Mouse (Mus musculus): ENCODE results near the gene BC048562.

DNA sequence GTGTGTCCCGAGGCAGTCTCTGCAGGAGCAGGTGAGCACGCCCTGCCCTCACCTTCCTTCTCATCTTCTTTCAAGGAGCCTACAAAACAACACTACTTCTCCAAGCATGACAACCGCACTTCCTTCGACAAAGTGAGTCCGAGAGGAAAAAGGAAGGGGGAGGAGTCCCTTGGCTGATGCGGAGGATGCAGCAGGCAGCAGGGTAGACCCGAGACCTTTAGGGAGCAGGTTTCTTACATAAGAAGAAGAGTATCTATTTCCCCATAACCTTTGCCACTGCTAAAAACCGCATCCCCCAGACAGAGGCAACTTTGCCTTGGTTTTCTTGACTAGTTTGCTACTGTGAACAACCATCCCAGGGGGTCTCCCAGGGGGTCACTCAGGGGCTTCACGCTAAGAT is 8.8 kb downstream of the BC048562 start:
- TF ChIP-seq CTCF (IDR thresholded peaks at IDR 0.05; ENCODE audit: borderline replicate concordance, control insufficient read depth, extremely low read depth, insufficient read depth, low read length, poor library complexity) (no peak), POLR2A (IDR thresholded peaks at IDR 0.05; ENCODE audit: control insufficient read depth, extremely low read depth, insufficient read depth, low read length, poor library complexity) (no peak)

Data from thymus, adult 2 months (tissue).